Mouse (Mus musculus) MEL (cell line): Measurements from ENCODE around the gene Hebp2. TPM values are rescaled to one million over a fixed set of nuclear protein-coding genes. Genes with fewer than 3 reads are reported as not detected.

ENCODE experiments used
- DNase-seq: peaks from one replicate; pipeline ENCODE4 v3.0.0; 2011; ENCODE audit warnings: low read depth, low spot score
- H3K27ac ChIP-seq: 2 replicates; pipeline ENCODE4 v1.5.1; 2012; ENCODE audit warnings: low read depth, mild to moderate bottlenecking, control low read depth, low read length, moderate library complexity; ENCODE audit not compliant: control insufficient read depth
- H3K27me3 ChIP-seq, 2 experiments: fragments of 150-350 bp in 1 of 2; sonication (generic) in 1 of 2; 2 replicates each; pipeline ENCODE4 v1.6.1; 2012; ENCODE audit warnings: low read length in 2 of 2, mild to moderate bottlenecking in 2 of 2, improper control_type of control experiment in 1 of 2, moderate library complexity in 1 of 2; ENCODE audit not compliant: insufficient read depth in 2 of 2, control insufficient read depth in 1 of 2
- H3K36me3 ChIP-seq, 2 experiments: 2 replicates each; pipeline ENCODE4 v1.6.1; 2012 to 2014; ENCODE audit warnings: low read length in 2 of 2, improper control_type of control experiment in 1 of 2, inconsistent platforms in 1 of 2, mild to moderate bottlenecking in 1 of 2; ENCODE audit not compliant: insufficient read depth in 2 of 2, control insufficient read depth in 1 of 2
- H3K4me1 ChIP-seq, 2 experiments: fragments of 150-350 bp in 1 of 2; sonication (generic) in 1 of 2; 2 replicates each; pipeline ENCODE4 v1.6.1; 2012; ENCODE audit warnings: low read length in 2 of 2, improper control_type of control experiment in 1 of 2, mild to moderate bottlenecking in 1 of 2; ENCODE audit not compliant: insufficient read depth in 2 of 2, control insufficient read depth in 1 of 2
- H3K4me3 ChIP-seq, 2 experiments: fragments of 150-350 bp in 1 of 2; sonication (generic) in 1 of 2; 2 replicates each; pipeline ENCODE4 v1.5.1; 2012; ENCODE audit warnings: low read depth in 2 of 2, low read length in 2 of 2, mild to moderate bottlenecking in 2 of 2, moderate library complexity in 2 of 2, control low read depth in 1 of 2, improper control_type of control experiment in 1 of 2; ENCODE audit not compliant: control insufficient read depth in 1 of 2, insufficient read depth in 1 of 2
- H3K79me2 ChIP-seq: 2 replicates; pipeline ENCODE4 v1.6.1; 2012; ENCODE audit warnings: mild to moderate bottlenecking, low read length, moderate library complexity; ENCODE audit not compliant: control insufficient read depth, poor library complexity, insufficient read depth
- H3K9ac ChIP-seq: 2 replicates; pipeline ENCODE4 v1.6.1; 2012; ENCODE audit warnings: low read depth, mild to moderate bottlenecking, control low read depth, low read length, moderate library complexity; ENCODE audit not compliant: control insufficient read depth, poor library complexity, severe bottlenecking
- H3K9me3 ChIP-seq: fragments of 150-350 bp; sonication (generic); replicated peaks from 2 replicates; pipeline ENCODE4 v1.6.1; 2012; ENCODE audit warnings: mild to moderate bottlenecking, low read length, improper control_type of control experiment, moderate library complexity; ENCODE audit not compliant: insufficient read depth
- BHLHE40 ChIP-seq: IDR thresholded peaks from 2 replicates; pipeline ENCODE4 v1.6.1; 2012; ENCODE audit warnings: low read depth, mild to moderate bottlenecking, inconsistent platforms, low read length, improper control_type of control experiment, borderline replicate concordance
- CHD1 ChIP-seq: IDR thresholded peaks from 2 replicates; pipeline ENCODE4 v1.6.1; 2012; ENCODE audit warnings: low read depth, mild to moderate bottlenecking, inconsistent platforms, low read length, improper control_type of control experiment
- CHD2 ChIP-seq: IDR thresholded peaks from 2 replicates; pipeline ENCODE4 v1.6.1; 2011; ENCODE audit warnings: low read length, improper control_type of control experiment
- CTCF ChIP-seq, 3 experiments: IDR thresholded peaks in 2 of 3; conservative IDR thresholded peaks in 1 of 3; 2 replicates each; pipeline ENCODE4 v1.5.1; 2011 to 2012; ENCODE audit warnings: low read length in 3 of 3, low read depth in 2 of 3, mild to moderate bottlenecking in 2 of 3, improper control_type of control experiment in 1 of 3, inconsistent platforms in 1 of 3, mixed read lengths in 1 of 3, moderate library complexity in 1 of 3; ENCODE audit not compliant: control insufficient read depth in 1 of 3, insufficient read depth in 1 of 3, poor library complexity in 1 of 3, severe bottlenecking in 1 of 3
- ELF1 ChIP-seq: IDR thresholded peaks from 2 replicates; pipeline ENCODE4 v1.6.1; 2014; ENCODE audit warnings: low read depth, mild to moderate bottlenecking, inconsistent platforms, low read length, improper control_type of control experiment, moderate library complexity
- GABPA ChIP-seq: IDR thresholded peaks from 2 replicates; pipeline ENCODE4 v1.6.1; 2012; ENCODE audit warnings: low read depth, mild to moderate bottlenecking, inconsistent platforms, low read length, improper control_type of control experiment, moderate library complexity
- GATA1 ChIP-seq: IDR thresholded peaks from 2 replicates; pipeline ENCODE4 v1.6.1; 2011; ENCODE audit warnings: low read depth, low read length, improper control_type of control experiment
- KAT2A ChIP-seq: conservative IDR thresholded peaks from 2 replicates; pipeline ENCODE4 v1.6.1; 2012; ENCODE audit warnings: low read depth, low read length, improper control_type of control experiment, inconsistent platforms
- MAX ChIP-seq: IDR thresholded peaks from 2 replicates; pipeline ENCODE4 v1.6.1; 2011; ENCODE audit warnings: low read length, improper control_type of control experiment
- MAZ ChIP-seq: IDR thresholded peaks from 2 replicates; pipeline ENCODE4 v1.6.1; 2012; ENCODE audit warnings: low read depth, mild to moderate bottlenecking, inconsistent platforms, low read length, improper control_type of control experiment
- MEF2A ChIP-seq: IDR thresholded peaks from 2 replicates; pipeline ENCODE4 v1.6.1; 2014; ENCODE audit warnings: low read depth, mild to moderate bottlenecking, inconsistent platforms, low read length, improper control_type of control experiment; ENCODE audit not compliant: poor library complexity, insufficient replicate concordance, severe bottlenecking; ENCODE audit errors: extremely low read depth
- NELFE ChIP-seq: IDR thresholded peaks from 2 replicates; pipeline ENCODE4 v1.6.1; 2011; ENCODE audit warnings: low read depth, low read length, improper control_type of control experiment
- POLR2AphosphoS2 ChIP-seq: IDR thresholded peaks from 2 replicates; pipeline ENCODE4 v1.6.1; 2011; ENCODE audit warnings: low read length, improper control_type of control experiment
- POLR2AphosphoS5 ChIP-seq: IDR thresholded peaks from 2 replicates; pipeline ENCODE4 v1.6.1; 2012; ENCODE audit warnings: low read depth, borderline replicate concordance, mild to moderate bottlenecking, inconsistent platforms, low read length, moderate library complexity, mixed read lengths
- RCOR1 ChIP-seq: IDR thresholded peaks from 2 replicates; pipeline ENCODE4 v1.6.1; 2012; ENCODE audit warnings: low read depth, mild to moderate bottlenecking, inconsistent platforms, low read length, improper control_type of control experiment
- SIN3A ChIP-seq: IDR thresholded peaks from 2 replicates; pipeline ENCODE4 v1.6.1; 2012; ENCODE audit warnings: low read length, improper control_type of control experiment, inconsistent platforms
- SMC3 ChIP-seq: IDR thresholded peaks from 2 replicates; pipeline ENCODE4 v1.6.1; 2011; ENCODE audit warnings: low read depth, low read length, improper control_type of control experiment
- UBTF ChIP-seq: IDR thresholded peaks from 2 replicates; pipeline ENCODE4 v1.6.1; 2012; ENCODE audit warnings: low read depth, mild to moderate bottlenecking, inconsistent platforms, low read length, improper control_type of control experiment, moderate library complexity, borderline replicate concordance; ENCODE audit not compliant: insufficient read depth
- USF1 ChIP-seq: IDR thresholded peaks from 2 replicates; pipeline ENCODE4 v1.6.1; 2014; ENCODE audit warnings: low read depth, mild to moderate bottlenecking, inconsistent platforms, low read length, improper control_type of control experiment, moderate library complexity
- USF2 ChIP-seq, 2 experiments: IDR thresholded peaks; 2 replicates each; pipeline ENCODE4 v1.6.1; 2011 to 2012; ENCODE audit warnings: improper control_type of control experiment in 2 of 2, low read length in 2 of 2, borderline replicate concordance in 1 of 2, inconsistent platforms in 1 of 2, low read depth in 1 of 2, mild to moderate bottlenecking in 1 of 2; ENCODE audit not compliant: insufficient read depth in 1 of 2
- ZC3H11A ChIP-seq: IDR thresholded peaks from 2 replicates; pipeline ENCODE4 v1.6.1; 2012; ENCODE audit warnings: low read depth, mild to moderate bottlenecking, inconsistent platforms, low read length, improper control_type of control experiment
- polyA plus RNA-seq, 2 experiments: library from polyadenylated mRNA; stranded (reverse) in 1 of 2; unstranded in 1 of 2; fragments of >175 nt in 1 of 2; fragments of >200 nt in 1 of 2; gene quantifications; 2 replicates each; pipeline versions ENCODE4 v1.2.1 to v1.2.4; 2012; ENCODE audit warnings: low replicate concordance in 2 of 2, low read depth in 1 of 2; ENCODE audit not compliant: insufficient read length in 2 of 2, insufficient read depth in 1 of 2, missing spikeins in 1 of 2
- total RNA-seq: library from RNA; depleted of rRNA; stranded (reverse); fragments of 300-350 nt; gene quantifications from 2 replicates; pipeline ENCODE4 v1.2.3, GENCODE M21; 2012

Hebp2 gene
- total and polyA plus RNA-seq, 3 experiments = not detected

DNA sequence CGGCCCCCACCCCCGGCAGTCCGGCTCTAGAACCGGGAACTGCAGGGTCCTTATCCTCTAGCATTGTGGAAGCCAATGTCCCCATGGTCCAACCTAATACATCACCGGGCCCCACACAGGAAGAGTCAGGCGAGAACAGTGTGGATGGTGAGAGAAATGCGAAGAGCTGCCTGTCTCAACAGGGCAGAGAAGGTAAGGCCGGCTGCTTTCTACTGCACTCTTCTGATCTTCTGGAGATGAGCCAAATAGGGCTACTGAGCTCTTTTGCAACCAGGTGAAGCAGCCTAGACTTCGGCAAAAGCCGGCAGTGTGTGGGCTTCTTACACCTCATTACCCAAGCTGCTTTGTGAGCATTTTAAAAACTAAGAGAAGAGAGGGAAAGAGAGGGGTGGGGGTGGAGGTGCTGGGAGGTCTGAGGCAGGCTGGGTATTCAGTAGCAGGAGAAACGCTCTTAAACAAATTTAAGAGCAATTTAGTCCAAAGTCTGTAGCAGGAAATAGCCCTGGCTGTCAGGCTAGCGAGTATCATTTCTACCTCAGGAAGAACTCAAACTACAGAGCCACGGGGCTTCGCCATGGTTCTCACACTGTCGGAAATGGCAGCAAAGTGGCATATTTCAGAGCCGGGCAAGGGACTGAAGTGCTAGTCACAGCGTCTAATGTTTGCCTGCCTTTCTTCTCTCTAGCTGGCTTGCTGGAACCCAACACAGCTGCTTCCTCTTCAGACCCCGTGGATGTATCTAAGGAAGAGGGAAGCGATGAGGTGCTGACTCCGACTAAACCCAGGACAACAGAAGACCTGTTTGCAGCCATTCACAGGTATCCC lies 18.8 kb downstream of the Hebp2 start:
- Histone ChIP-seq H3K9ac (no peak overlapping the region), H3K9me3 (no peaks in the 10 kb centered on the region)
- TF ChIP-seq BHLHE40 = no peak
- TF ChIP-seq POLR2AphosphoS2 = no peak
- no peak for TF ChIP-seq POLR2AphosphoS5
- no peak for TF ChIP-seq USF2 (IDR thresholded peaks at IDR 0.05; ENCODE audit: borderline replicate concordance in 1 of 2, insufficient read depth in 1 of 2, low read depth in 1 of 2, low read length in 2 of 2)
- TF ChIP-seq USF1 = no peak
- no peak for TF ChIP-seq MAZ
- TF ChIP-seq, all 39 proteins: peak for 0
- H3K36me3 ChIP-seq = no peaks in the 10 kb centered on the region
- DNase-seq = no peak
- H3K4me1 ChIP-seq = no peaks in the 10 kb centered on the region
- no peak overlapping the region for H3K27ac ChIP-seq
- H3K4me3 ChIP-seq = no peak overlapping the region
- no peaks in the 10 kb centered on the region for H3K27me3 ChIP-seq
- no peaks in the 10 kb centered on the region for H3K79me2 ChIP-seq

DNA sequence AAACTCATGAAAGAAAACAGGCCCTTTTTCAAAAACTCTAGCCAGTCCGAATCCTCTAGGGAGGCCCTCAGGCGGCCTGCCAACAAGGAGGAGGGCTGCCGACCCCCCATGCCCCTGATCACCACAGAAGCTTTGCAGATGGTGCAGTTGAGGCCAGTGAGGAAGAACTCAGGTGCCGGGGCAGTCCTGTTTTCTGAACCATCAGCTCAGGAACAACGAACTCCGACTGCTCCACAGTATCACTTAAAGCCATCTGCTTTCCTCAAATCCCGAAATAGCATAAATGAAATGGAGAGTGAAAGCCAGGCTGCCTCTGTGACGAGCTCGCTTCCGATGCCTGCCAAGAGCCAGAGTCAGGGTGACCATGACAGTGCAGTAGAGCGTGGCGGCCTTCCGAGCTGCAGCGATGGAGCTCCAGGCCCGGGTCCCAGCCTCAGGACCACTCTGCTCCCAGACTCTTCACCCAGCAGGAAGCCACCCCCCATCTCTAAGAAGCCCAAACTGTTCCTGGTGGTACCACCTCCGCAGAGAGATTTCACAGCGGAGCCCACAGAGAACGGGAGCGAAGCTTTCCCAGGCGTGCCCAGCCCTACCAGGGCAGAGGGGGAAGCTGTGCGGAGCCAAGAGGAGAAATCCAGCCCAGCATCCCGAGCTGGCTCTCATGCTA lies 19.6 kb downstream of the Hebp2 start:
- Histone ChIP-seq H3K79me2 (no peaks in the 10 kb centered on the region), H3K27ac (no peak overlapping the region), H3K27me3 (no peaks in the 10 kb centered on the region), H3K9me3 (no peaks in the 10 kb centered on the region)
- DNase-seq = no peak
- no peak for TF ChIP-seq USF2 (IDR thresholded peaks at IDR 0.05; ENCODE audit: borderline replicate concordance in 1 of 2, insufficient read depth in 1 of 2, low read depth in 1 of 2, low read length in 2 of 2)
- TF ChIP-seq, all 39 proteins: peak for 0
- Histone ChIP-seq H3K4me1 (no peaks in the 10 kb centered on the region), H3K9ac (no peak overlapping the region), H3K4me3 (no peak overlapping the region), H3K36me3 (no peaks in the 10 kb centered on the region)

DNA sequence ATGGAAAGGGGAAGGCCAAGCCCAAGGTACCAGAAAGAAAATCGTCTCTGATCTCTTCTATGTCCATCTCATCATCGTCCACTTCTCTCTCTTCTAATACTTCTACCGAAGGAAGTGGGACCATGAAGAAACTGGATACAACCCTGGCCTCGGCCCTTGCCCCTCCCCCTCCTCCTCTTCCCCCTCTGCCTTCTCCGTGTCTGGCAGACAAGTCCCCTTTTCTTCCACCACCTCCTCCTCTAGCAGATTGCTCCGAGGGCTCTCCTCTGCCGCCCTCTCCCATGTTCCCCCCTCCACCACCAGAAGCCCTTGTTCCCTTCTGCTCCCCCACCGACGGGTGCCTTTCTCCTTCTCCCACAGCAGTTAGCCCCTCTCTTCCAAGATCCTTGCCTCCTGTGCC lies 20.1 kb downstream of the Hebp2 start:
- DNase-seq = no peak
- no peak for TF ChIP-seq UBTF
- no peak for TF ChIP-seq CHD1
- no peak for TF ChIP-seq ELF1
- no peak for TF ChIP-seq GABPA
- no peak for TF ChIP-seq CHD2
- TF ChIP-seq BHLHE40 = no peak
- no peak for TF ChIP-seq POLR2AphosphoS5
- TF ChIP-seq KAT2A = no peak
- no peak for TF ChIP-seq NELFE
- TF ChIP-seq GATA1 = no peak
- no peak for TF ChIP-seq CTCF (IDR thresholded peaks at IDR 0.05 in 2 of 3, conservative IDR thresholded peaks at IDR 0.05 in 1 of 3; ENCODE audit: control insufficient read depth in 1 of 3, insufficient read depth in 1 of 3, low read depth in 2 of 3, low read length in 3 of 3, poor library complexity in 1 of 3, severe bottlenecking in 1 of 3)
- TF ChIP-seq USF2 (IDR thresholded peaks at IDR 0.05; ENCODE audit: borderline replicate concordance in 1 of 2, insufficient read depth in 1 of 2, low read depth in 1 of 2, low read length in 2 of 2) = no peak
- no peak for TF ChIP-seq MAX
- TF ChIP-seq SIN3A = no peak
- no peak for TF ChIP-seq SMC3
- no peak for TF ChIP-seq RCOR1
- TF ChIP-seq POLR2AphosphoS2 = no peak
- TF ChIP-seq ZC3H11A = no peak
- no peak for TF ChIP-seq MEF2A
- TF ChIP-seq, all 39 proteins: peak for 0
- Histone ChIP-seq H3K4me1 (no peaks in the 10 kb centered on the region), H3K9me3 (no peaks in the 10 kb centered on the region), H3K79me2 (no peaks in the 10 kb centered on the region), H3K9ac (no peak overlapping the region), H3K27ac (no peak overlapping the region), H3K27me3 (no peaks in the 10 kb centered on the region), H3K36me3 (no peaks in the 10 kb centered on the region), H3K4me3 (no peak overlapping the region)
